Mouse (Mus musculus): Measurements from ENCODE around the gene Ptpn12.
A peak's percentile ranks its signal among the peaks of the same experiment; 100 is the strongest.

The Ptpn12 gene

DNA sequence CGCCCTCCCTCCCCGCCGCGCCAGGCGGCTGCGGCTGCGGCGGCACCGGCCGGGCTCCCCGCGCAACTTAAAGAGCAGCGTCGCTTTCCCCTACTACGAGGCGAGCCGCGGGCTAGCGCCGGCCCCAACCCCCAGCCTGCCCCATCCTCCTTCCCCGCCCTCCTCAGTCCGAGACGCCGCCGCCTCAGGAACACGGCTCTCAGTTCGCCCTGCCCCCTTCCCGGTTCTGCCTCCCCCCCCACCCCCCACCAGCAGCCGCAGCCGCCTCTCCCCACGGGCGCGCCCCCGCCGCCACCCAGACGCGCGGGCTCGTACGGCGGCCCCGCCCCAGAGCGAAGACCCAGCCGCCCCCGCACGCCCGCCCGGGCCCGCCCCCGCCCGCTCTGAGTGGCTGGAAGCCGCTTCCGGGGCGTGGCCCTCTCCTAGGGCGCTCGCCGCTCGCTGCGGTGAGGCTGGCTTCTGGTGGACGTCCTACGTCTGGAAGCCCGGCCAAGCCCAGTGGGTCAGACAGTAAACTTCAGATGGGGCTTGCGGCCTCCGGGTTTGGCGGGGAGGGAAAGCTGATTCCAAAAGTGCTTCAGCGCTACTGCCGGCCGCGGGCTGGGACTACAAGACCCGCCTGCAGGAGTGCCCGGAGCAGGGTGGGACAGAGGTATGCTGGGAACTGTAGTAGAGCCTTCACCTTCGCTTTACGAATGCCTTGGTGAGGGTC is at the start of gene Ptpn12:
Ptpn12 (minus strand) TSS at position 92 of the 712 bp plus-strand sequence.
- DNase-seq (ENCODE audit: low spot score in 2 of 2): peak; percentile 90 to 95

DNA sequence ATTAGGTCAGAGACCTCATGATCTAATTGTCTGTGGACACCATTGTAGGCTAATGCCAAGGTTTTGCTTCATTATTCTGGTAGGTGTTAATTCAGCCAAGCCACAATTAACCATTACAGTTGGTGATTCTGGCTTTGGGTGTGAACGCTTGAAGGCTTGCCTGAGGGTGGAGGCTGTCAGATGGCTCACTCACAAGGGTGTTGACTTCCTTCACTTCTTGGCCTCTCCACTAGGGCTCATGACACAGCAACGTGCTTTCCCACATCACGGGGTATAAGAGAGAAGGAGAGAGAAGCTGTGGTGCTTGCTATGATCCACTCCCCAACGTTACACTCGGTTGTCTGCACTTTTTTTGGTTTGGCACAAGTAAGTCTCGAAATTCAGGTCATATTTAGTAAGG is 35.5 kb upstream of the Ptpn12 start:
- no peak for DNase-seq (ENCODE audit: low spot score in 2 of 2)

GRCm38 (mm10) chr5:21057217-21057616 is 1.5 kb upstream of the Ptpn12 start:
- DNase-seq (ENCODE audit: low spot score in 2 of 2): no peak

- no peak for DNase-seq (ENCODE audit: low spot score in 2 of 2)
Measured at GRCm38 (mm10) chr5:21056595-21056994, 884 bp upstream of the Ptpn12 start.

- peak; percentile 20 to 74 for DNase-seq (ENCODE audit: low spot score in 2 of 2)
Measured at GRCm38 (mm10) chr5:21055071-21055819, 466 bp downstream of the Ptpn12 start.

DNA sequence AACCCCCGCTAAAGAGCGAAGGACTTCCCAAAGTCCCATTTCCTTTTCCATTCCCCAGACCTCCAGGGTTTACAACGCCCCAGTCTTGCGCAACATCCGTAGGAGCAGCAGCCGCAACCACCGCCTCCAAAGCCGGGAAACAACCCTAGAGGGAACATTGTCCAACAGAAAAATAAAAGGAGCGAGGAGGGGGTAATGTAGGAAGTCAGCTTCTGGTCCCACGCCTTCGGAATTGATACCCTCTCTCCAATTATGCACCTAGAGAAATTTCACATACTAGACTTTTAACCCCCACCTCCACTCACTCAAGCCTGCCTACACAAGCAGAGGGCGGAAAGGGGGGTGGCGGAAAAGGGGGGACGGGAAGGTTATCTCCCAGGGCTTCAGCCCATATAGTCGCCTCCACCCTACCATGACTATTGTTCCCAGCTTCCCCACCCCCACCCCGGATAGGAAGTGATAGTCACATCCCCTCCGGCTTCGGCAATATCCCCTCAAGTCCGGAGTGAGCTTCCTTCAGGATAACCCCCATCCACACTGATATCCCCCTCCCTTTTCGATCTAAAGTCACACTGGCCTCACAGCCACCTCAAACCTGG is 1.1 kb downstream of the Ptpn12 start:
- peak; percentile 49 to 77 for DNase-seq (ENCODE audit: low spot score in 2 of 2)

DNA sequence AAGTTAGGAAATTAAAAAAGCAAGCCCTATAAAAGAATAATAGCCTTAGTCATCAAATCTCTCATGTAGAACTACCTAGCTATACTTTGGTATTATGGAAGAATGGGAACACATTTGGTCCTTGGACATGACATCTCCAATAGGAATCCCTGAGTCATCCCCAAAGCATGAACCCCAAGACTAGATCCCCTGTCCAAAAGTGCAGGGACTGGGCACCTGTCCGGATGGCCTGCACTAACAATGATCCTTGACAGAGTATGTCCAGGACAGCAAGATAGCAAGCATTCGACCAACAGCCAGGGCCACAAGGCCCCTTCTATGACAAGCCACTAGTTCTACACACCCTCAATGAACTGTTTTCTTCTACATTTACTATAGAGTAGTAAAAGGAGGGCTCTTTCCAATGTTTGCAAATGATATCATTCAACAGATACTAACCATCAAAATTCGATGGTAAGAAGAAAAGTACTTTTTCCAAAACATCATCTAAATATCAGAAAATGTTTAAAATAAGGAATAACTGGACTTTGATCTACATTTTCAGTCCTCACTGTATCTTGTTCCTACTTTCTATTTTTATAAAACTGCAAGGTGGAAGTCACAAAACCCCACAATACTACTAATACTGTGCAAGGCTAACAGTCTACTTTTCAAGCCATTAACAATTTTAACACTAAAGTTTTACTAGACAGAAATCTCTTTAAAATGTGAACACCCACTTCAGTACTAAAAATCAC is 2.0 kb downstream of the Ptpn12 start:
- no peak for DNase-seq (ENCODE audit: low spot score in 2 of 2)

GRCm38 (mm10) chr5:21052521-21052920 is 3.2 kb downstream of the Ptpn12 start:
- no peak for DNase-seq (ENCODE audit: low spot score in 2 of 2)

GRCm38 (mm10) chr5:21050770-21051122 is 5.0 kb downstream of the Ptpn12 start:
- no peak for DNase-seq (ENCODE audit: low spot score in 2 of 2)

DNA sequence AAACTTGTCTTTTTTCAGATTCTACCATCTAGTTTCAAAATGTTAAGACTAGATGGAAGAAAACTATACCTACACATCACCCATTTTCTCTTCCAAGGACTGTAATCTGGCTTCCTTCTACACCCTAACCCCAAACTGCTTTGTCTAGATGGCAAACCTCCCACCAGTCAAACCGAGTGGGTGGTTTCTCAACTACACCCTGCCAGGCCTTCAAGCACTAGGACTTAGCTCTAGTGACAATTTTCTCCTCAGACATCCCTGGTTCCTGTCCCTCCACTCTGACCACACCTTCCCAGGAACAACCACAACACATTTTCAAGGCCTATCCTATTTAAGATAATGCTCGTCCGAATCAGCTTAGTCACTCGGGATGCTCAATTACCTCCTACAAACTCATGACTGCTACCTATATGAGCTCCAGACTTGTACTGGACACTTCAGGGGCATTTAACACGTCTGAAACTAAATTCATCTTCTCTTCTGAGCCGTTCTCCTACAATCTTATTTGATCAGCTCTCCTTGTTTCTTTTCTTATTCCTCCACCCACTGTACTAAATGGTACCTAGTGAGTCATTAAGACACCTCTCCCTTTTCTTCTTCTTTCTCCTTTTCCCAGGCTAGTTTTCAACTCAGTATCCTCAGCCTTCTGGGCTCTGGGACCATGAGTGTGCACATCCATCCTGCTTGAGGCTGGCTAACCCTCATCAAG is 5.5 kb downstream of the Ptpn12 start:
- no peak for DNase-seq (ENCODE audit: low spot score in 2 of 2)

- no peak for DNase-seq (ENCODE audit: low spot score in 2 of 2)
Measured at GRCm38 (mm10) chr5:21049006-21049405, 6.7 kb downstream of the Ptpn12 start.

DNA sequence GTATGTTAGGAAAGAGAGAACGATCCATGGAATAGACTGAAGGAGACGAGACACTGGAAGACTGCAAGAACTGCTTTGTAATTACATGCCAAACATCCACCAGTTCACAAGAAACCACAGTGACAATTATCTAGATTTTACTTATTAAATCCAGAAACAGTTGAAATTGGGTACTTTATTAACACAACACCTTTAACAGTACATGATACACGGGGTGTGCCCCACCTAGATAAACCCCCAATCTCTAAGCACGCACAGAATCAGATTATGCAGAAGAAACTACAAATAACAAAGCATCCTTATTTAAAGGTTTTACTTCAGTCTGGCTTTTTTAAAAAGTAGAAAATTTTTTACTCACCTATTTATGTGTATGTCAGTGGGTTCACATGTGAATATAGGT is 8.6 kb downstream of the Ptpn12 start:
- DNase-seq (ENCODE audit: low spot score in 2 of 2): no peak

DNA sequence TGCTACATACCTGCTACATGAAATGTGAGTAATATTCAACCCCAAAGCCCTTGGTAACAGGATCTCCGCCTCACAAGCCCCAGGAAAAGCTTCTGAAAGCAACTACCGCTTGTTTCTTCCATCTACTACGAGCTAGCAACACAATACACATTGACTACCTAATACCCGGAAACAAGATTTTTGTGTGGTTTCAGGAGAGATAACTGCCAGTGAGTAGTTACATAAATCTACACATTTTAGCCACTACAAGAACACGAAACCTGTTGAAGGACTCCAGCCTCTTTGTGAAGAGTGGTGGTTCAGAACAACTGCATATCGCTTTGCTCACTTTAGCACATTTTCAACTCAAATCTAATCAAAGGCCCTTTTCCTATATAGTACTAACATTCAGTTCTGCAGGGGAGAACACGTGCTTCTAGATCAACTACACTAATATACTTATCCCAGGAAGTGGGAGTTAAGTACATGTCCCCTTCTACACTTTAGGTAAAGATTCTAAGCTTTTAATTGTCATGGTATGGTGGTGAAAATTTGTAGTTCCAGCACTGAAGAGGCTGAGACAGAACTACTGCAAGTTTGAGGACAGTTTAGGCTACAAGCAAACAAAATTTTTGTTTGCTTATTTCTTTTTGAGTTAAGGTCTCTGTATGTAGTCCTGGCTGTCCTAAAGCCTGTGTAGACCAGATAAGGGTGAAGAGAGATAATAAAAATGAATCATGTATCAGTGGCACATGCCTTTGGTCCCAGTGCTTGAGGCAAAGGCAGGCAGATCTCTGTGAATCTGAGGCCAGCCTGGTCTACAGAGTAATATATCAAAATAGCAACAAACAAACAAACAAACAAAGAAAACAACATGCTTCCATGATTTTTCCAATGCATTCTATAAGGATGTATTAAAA is 9.3 kb downstream of the Ptpn12 start:
- no peak for DNase-seq (ENCODE audit: low spot score in 2 of 2)

- DNase-seq (ENCODE audit: low spot score in 2 of 2): no peak
Measured at GRCm38 (mm10) chr5:21045462-21045861, 10.2 kb downstream of the Ptpn12 start.

DNA sequence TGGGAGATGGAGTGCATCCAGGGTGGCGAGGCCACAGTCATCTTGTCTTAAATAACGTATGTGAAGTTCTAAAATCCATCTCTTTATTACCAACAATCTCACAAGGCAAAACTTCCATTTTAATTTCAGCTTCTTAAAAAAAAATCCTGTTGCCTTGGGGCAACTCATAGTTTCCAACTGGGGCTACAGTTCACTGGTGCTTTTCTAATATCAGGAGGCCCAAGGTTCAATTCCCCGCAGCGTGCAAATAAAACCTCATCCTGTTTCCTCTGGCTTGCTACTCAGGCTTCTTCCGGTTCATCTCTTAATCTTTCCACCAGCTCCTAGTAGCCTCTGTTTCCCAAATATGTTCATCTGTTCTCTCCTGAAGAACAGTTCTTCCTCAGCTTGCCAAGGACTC is 17.6 kb downstream of the Ptpn12 start:
- DNase-seq (ENCODE audit: low spot score in 2 of 2): no peak

GRCm38 (mm10) chr5:21035689-21036480 is 19.8 kb downstream of the Ptpn12 start:
- no peak for DNase-seq (ENCODE audit: low spot score in 2 of 2)

GRCm38 (mm10) chr5:21034388-21034966 is 21.2 kb downstream of the Ptpn12 start:
- DNase-seq (ENCODE audit: low spot score in 2 of 2): no peak

DNA sequence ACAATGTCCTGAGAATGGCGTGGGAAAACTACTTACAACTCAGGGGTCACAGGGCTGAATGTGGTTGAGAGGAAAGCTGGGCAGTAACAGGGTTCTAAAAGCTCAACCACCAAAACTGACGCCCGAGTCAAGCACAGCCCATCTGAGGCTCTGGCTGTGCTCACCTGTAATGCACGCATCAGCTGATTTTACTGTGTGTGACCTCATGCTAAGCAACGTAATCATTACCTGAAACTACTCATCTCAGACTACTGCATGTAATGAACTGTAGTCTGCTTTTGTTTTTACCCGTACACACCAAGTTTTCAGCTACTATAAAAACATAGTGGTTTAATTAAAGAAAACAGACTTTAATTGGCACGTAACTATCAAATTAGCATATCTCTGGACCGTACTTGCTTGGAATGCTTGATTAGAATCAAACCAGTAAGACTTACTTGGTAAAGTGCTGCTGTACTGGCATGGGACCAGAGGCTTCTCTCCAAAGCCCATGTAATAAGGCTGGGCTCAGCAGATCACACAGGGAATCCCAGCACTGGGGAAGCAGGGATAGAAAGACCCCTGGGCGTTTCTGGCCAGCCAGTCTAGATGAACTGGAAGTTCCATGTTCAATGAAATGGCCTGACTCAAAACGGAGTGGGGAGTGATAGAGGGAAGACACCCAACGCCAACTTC is 22.2 kb downstream of the Ptpn12 start:
- no peak for DNase-seq (ENCODE audit: low spot score in 2 of 2)

- no peak for DNase-seq (ENCODE audit: low spot score in 2 of 2)
Measured at GRCm38 (mm10) chr5:21032626-21033025, 23.1 kb downstream of the Ptpn12 start.

Data from urinary bladder, adult 18-20 months (tissue).